ENCODE assay signal across 28 mouse cellular contexts in genomic region chr7:35220694-35221365, GRCm38 (mm10). TPM values are rescaled to one million over a fixed set of nuclear protein-coding genes. Genes with fewer than 3 reads are reported as not detected.
DNase-seq lines count a peak whose midpoint lies in the region; ATAC-seq lines count a peak whose summit lies in the region.
"Had no signal": no experiment of that assay in that cellular context is flagged by ENCODE, and none has a peak within 500 bp of the region (broad histone marks: within the 10 kb centered on the region; RNA-seq: fewer than 3 reads in every experiment).

No protein-coding gene starts in this region.

- no peaks in the 10 kb centered on the region for H3K4me1 ChIP-seq in kidney, embryonic 16.5 days (ENCODE audit: insufficient read depth, low read length)
- H3K4me1 ChIP-seq: embryonic facial prominence, embryonic 15.5 days; heart, embryonic 15.5 days had no signal

- no peaks in the 10 kb centered on the region for H3K9me3 ChIP-seq in kidney, embryonic 16.5 days (ENCODE audit: low read length)
- H3K9me3 ChIP-seq: embryonic facial prominence, embryonic 15.5 days; forebrain, embryonic 12.5 days; G1E; heart, embryonic 15.5 days; hindbrain, embryonic 10.5 days had no signal

- H3K27ac ChIP-seq in kidney, embryonic 16.5 days (ENCODE audit: low read length), result no peak overlapping the region
- H3K27ac ChIP-seq: embryonic facial prominence, embryonic 15.5 days; forebrain, embryonic 12.5 days; heart, adult 2 months; heart, embryonic 15.5 days; hindbrain, embryonic 10.5 days; hindbrain, embryonic 14.5 days had no signal

- H3K4me3 ChIP-seq in kidney, embryonic 16.5 days (ENCODE audit: low read length), result no peak overlapping the region
- H3K4me3 ChIP-seq: embryonic facial prominence, embryonic 15.5 days; erythroblast, embryonic 14.5 days; forebrain, embryonic 12.5 days; heart, adult 2 months; heart, embryonic 15.5 days; hindbrain, embryonic 10.5 days had no signal

- no peak overlapping the region for H3K4me2 ChIP-seq in kidney, embryonic 16.5 days (replicated peaks; ENCODE audit: low read depth, low read length)
- H3K4me2 ChIP-seq: embryonic facial prominence, embryonic 15.5 days; forebrain, embryonic 12.5 days; heart, embryonic 11.5 days; heart, embryonic 15.5 days; hindbrain, embryonic 14.5 days had no signal

- no peaks in the 10 kb centered on the region for H3K36me3 ChIP-seq in kidney, embryonic 16.5 days (ENCODE audit: insufficient read depth, low read length)
- H3K36me3 ChIP-seq: embryonic facial prominence, embryonic 15.5 days; forebrain, embryonic 12.5 days; G1E; heart, embryonic 15.5 days; hindbrain, embryonic 10.5 days had no signal

- no peak overlapping the region for H3K9ac ChIP-seq in kidney, embryonic 16.5 days (replicated peaks; ENCODE audit: low read length)
- H3K9ac ChIP-seq: embryonic facial prominence, embryonic 15.5 days; forebrain, embryonic 12.5 days; heart, embryonic 15.5 days; hindbrain, embryonic 14.5 days had no signal

- intact Hi-C loops in heart, postnatal 25 days (cut with DNase I), result no loop called here

- no peak for ATAC-seq in kidney, embryonic 16.5 days (ENCODE audit: low FRiP score, low TSS enrichment)
- ATAC-seq: activated CD4-positive, CD25-positive, alpha-beta regulatory T cell, adult 4 months; CD4-positive, CD25-positive, alpha-beta regulatory T cell, adult 4 months; forebrain, embryonic 16.5 days; Patski had no signal

- peaks cover 3% of the 10 kb centered on the region; the same call in 1 of the 2 replicates for H3K27me3 ChIP-seq in kidney, embryonic 16.5 days (ENCODE audit: insufficient read depth, low read length)
- H3K27me3 ChIP-seq: embryonic facial prominence, embryonic 15.5 days had no signal

- WGBS in kidney, embryonic 16.5 days, result 74% methylated on average over 9 of the region's 9 CpGs

- DNase-seq in heart, adult 11 months, result peak; percentile 88
- no peak for DNase-seq in heart, postnatal 25 days (ENCODE audit: low spot score)
- DNase-seq in kidney, adult 8-10 months, result peak; percentile 36 to 42
- peak; percentile 45 for DNase-seq in kidney, postnatal 14 days
- no peak for DNase-seq in layer of hippocampus, adult 18-20 months (ENCODE audit: low spot score in 2 of 2)
- DNase-seq in thymus, adult 18-20 months, result no peak
- DNase-seq: adrenal gland, adult 2 months; adrenal gland, postnatal 25 days; B cell, adult 2 months; cerebellum, adult 18-20 months; cerebellum, adult 9-11 months; cerebellum, postnatal 36 days; gastrocnemius, postnatal 10 days; heart, adult 2 months; heart, postnatal 14 days had no signal

RNA-seq across cellular contexts. Expression of gene Lrp3, which starts 5.5 kb away (rescaled TPM):
- total RNA-seq in heart, postnatal 25 days (2021), result 1 to 10 TPM; 7.7 to 8.8 TPM
- polyA plus RNA-seq in kidney, embryonic 16.5 days (2015; fragmentation: Nextera tagmentation; extraction: Ambion mirVana), result 6.6 TPM in 2 replicates
- 10 to 100 TPM; 75.2 to 77.5 TPM for total RNA-seq in layer of hippocampus, adult 18-20 months (2021)
- polyA plus RNA-seq: G1E had no signal

RNA-seq across cellular contexts. Expression of gene Slc7a10, which starts 34.6 kb away (rescaled TPM):
- under 1 TPM; 0.26 to 0.78 TPM for total RNA-seq in heart, postnatal 25 days (2021)
- polyA plus RNA-seq in kidney, embryonic 16.5 days (2015; fragmentation: Nextera tagmentation; extraction: Ambion mirVana), result 2.2 and 2.4 TPM in 2 replicates
- total RNA-seq in layer of hippocampus, adult 18-20 months (2021), result 10 to 100 TPM; 39.2 to 44.8 TPM
- polyA plus RNA-seq: erythroblast, embryonic 14.5 days; G1E; Patski had no signal

Comparison
In these comparisons a context has a peak if more than half of its experiments do, and no peak if none do; other contexts are left out.
1. DNase-seq: peak in heart, adult 11 months (single experiment), kidney, adult 8-10 months (2 of 2) and kidney, postnatal 14 days (single experiment); none in heart, postnatal 25 days (single experiment), layer of hippocampus, adult 18-20 months (0 of 2) and thymus, adult 18-20 months (0 of 2).
2. RNA of gene Lrp3, which starts 5.5 kb away (total RNA-seq): 75.2 to 77.5 TPM in layer of hippocampus, adult 18-20 months; 7.7 to 8.8 TPM in heart, postnatal 25 days; every median in the first group is over 4 times any median in the second.
3. RNA of gene Slc7a10, which starts 34.6 kb away (total RNA-seq): 39.2 to 44.8 TPM in layer of hippocampus, adult 18-20 months; 0.26 to 0.78 TPM in heart, postnatal 25 days; every median in the first group is over 10 times any median in the second.